ENCODE assay signal across 8 mouse cellular contexts in genomic region chr14:100282651-100283050, GRCm38 (mm10). TPM values are rescaled to one million over a fixed set of nuclear protein-coding genes. Genes with fewer than 3 reads are reported as not detected.
DNase-seq lines count a peak whose midpoint lies in the region; ATAC-seq and TF ChIP-seq lines count a peak whose summit lies in the region.

No protein-coding gene starts in this region.

- DNase-seq in heart, postnatal 36 days, result no peak
- peak; percentile 23 for DNase-seq in embryo, embryonic 10.5 days (ENCODE audit: low spot score)
- peak; percentile 71 for DNase-seq in induced T-regulatory cell, adult 2 months (ENCODE audit: low read depth)
- peak; percentile 36 for DNase-seq in midbrain, postnatal 0 days (ENCODE audit: low spot score)
- DNase-seq in right cerebral cortex, postnatal 36 days (ENCODE audit: low spot score in 2 of 2), result no peak
- DNase-seq in right cerebral cortex, adult 18-20 months, result no peak

- 14% methylated on average over 7 of the region's 7 CpGs for WGBS in heart, embryonic 15.5 days
- 2% methylated on average over 7 of the region's 7 CpGs for WGBS in midbrain, postnatal 0 days

- peak overlapping the region; percentile 97 for H3K4me2 ChIP-seq in heart, embryonic 15.5 days
- peak overlapping the region; percentile 84 for H3K4me2 ChIP-seq in midbrain, postnatal 0 days (ENCODE audit: low read depth, low read length, poor library complexity, severe bottlenecking)

- intact Hi-C loops in heart, postnatal 36 days (cut with DNase I), result loop anchor here (1.0 to 5.0 kb wide), 2 partner anchors 22 to 105 kb away; no protein-coding TSS in a partner anchor

- no peak for TF ChIP-seq CTCF in midbrain, postnatal 0 days (IDR thresholded peaks at IDR 0.05)

- no peaks in the 10 kb centered on the region for H3K9me3 ChIP-seq in heart, embryonic 15.5 days (replicated peaks)
- H3K9me3 ChIP-seq in midbrain, postnatal 0 days (ENCODE audit: low read length), result no peaks in the 10 kb centered on the region

- no peaks in the 10 kb centered on the region for H3K27me3 ChIP-seq in heart, embryonic 15.5 days
- no peaks in the 10 kb centered on the region for H3K27me3 ChIP-seq in midbrain, postnatal 0 days (ENCODE audit: insufficient read depth, low read length)

- H3K9ac ChIP-seq in heart, embryonic 15.5 days, result peak overlapping the region; percentile 14; the same call in 1 of the 2 replicates
- peak overlapping the region; percentile 80 for H3K9ac ChIP-seq in midbrain, postnatal 0 days (replicated peaks; ENCODE audit: low read length, poor library complexity, severe bottlenecking)

- peak overlapping the region; percentile 76 for H3K4me3 ChIP-seq in heart, embryonic 15.5 days
- peak overlapping the region; percentile 54 for H3K4me3 ChIP-seq in midbrain, postnatal 0 days (ENCODE audit: low read depth, low read length)

- H3K36me3 ChIP-seq in heart, embryonic 15.5 days, result no peaks in the 10 kb centered on the region
- H3K36me3 ChIP-seq in midbrain, postnatal 0 days (ENCODE audit: insufficient read depth, low read length), result no peaks in the 10 kb centered on the region

- no peak for ATAC-seq in heart, embryonic 15.5 days (replicated peaks; ENCODE audit: insufficient number of reproducible peaks, insufficient read depth, low FRiP score, low read depth)
- no peak for ATAC-seq in midbrain, postnatal 0 days (ENCODE audit: low FRiP score)
- no peak for ATAC-seq in megakaryocyte, adult 5-6 weeks (ENCODE audit: poor library complexity, severe bottlenecking)

- H3K4me1 ChIP-seq in heart, embryonic 15.5 days (replicated peaks), result peaks cover 14% of the 10 kb centered on the region
- H3K4me1 ChIP-seq in midbrain, postnatal 0 days (ENCODE audit: insufficient read depth, low read length), result no peaks in the 10 kb centered on the region

- H3K27ac ChIP-seq in heart, embryonic 15.5 days, result no peak overlapping the region
- H3K27ac ChIP-seq in midbrain, postnatal 0 days (ENCODE audit: low read depth, low read length), result 0 out of 2 replicates have a peak overlapping the region, but pooled peaks have one; percentile 96

RNA-seq across cellular contexts. Expression of gene Klf12, which starts 1.8 kb away (rescaled TPM):
- polyA plus RNA-seq in heart, embryonic 15.5 days (2015; fragmentation: Nextera tagmentation; extraction: Ambion mirVana), result 5.7 and 6.5 TPM in 2 replicates
- total RNA-seq in heart, postnatal 36 days (2021), result 10 to 100 TPM; 15.3 to 19.9 TPM
- total RNA-seq in midbrain, postnatal 0 days (2014; rRNA removed), result 53.6 and 61.1 TPM in 2 replicates
- polyA plus RNA-seq in midbrain, postnatal 0 days (2015; fragmentation: Nextera tagmentation; extraction: Ambion mirVana), result 23.0 and 26.7 TPM in 2 replicates
- 0.75 TPM in 1 of 2 replicates, not detected in the other for total RNA-seq in megakaryocyte, adult 5-6 weeks (2015)
- total RNA-seq in megakaryocyte, adult 5-6 weeks (2017), result 0.11 and 0.16 TPM in 2 replicates

Comparison
In these comparisons a context has a peak if more than half of its experiments do, and no peak if none do; other contexts are left out.
1. DNase-seq: peak in embryo, embryonic 10.5 days (single experiment), induced T-regulatory cell, adult 2 months (single experiment) and midbrain, postnatal 0 days (single experiment); none in heart, postnatal 36 days (0 of 2), right cerebral cortex, postnatal 36 days (0 of 2) and right cerebral cortex, adult 18-20 months (single experiment).
2. RNA of gene Klf12, which starts 1.8 kb away (total RNA-seq): 53.6 to 61.1 TPM in midbrain, postnatal 0 days and 15.3 to 19.9 TPM in heart, postnatal 36 days; 0.11 to 0.75 TPM in megakaryocyte, adult 5-6 weeks; every median in the first group is over 4 times any median in the second.